Mouse (Mus musculus) kidney, adult 2 months (tissue): ENCODE measurements around the gene Ascl4.

Source experiments
- CTCF ChIP-seq: fragments of 200-500 bp; conservative IDR thresholded peaks from 2 replicates; pipeline ENCODE4 v1.5.1; 2011; ENCODE audit warnings: low read depth, mild to moderate bottlenecking, control low read depth, low read length, moderate library complexity, mixed read lengths; ENCODE audit not compliant: insufficient read depth, insufficient read length
- POLR2A ChIP-seq: fragments of 200-500 bp; IDR thresholded peaks from one replicate; pipeline ENCODE4 v1.6.1; 2011; ENCODE audit warnings: low read depth, low read length, control low read depth

- TF ChIP-seq CTCF (no peak), POLR2A (no peak)
Observed at GRCm38 (mm10) chr10:85972915-85973314, 45.4 kb downstream of the Ascl4 start.
